Mouse (Mus musculus) hindbrain, embryonic 16.5 days (tissue): ENCODE results near the gene Galk2. TPM values are rescaled to one million over a fixed set of nuclear protein-coding genes. Genes with fewer than 3 reads are reported as not detected.
A peak's percentile ranks its signal among the peaks of the same experiment; 100 is the strongest.

Experiments used
- ATAC-seq: fragments of 200-750 bp; cut with Nextera tagmentation; 2 replicates; pipeline ENCODE4 v1.8.0; 2017; ENCODE audit warnings: moderate TSS enrichment, moderate library complexity
- H3K27ac ChIP-seq: fragments of 300-500 bp; sonication (generic); 2 replicates; pipeline ENCODE4 v1.5.1; 2014; ENCODE audit warnings: low read depth, mild to moderate bottlenecking, control low read depth, low read length, moderate library complexity
- H3K27me3 ChIP-seq: fragments of 300-500 bp; sonication (generic); replicated peaks from 2 replicates; pipeline ENCODE4 v1.6.1; 2014; ENCODE audit warnings: low read length; ENCODE audit not compliant: control insufficient read depth, insufficient read depth
- H3K36me3 ChIP-seq: fragments of 300-500 bp; sonication (generic); 2 replicates; pipeline ENCODE4 v1.6.1; 2014; ENCODE audit warnings: mild to moderate bottlenecking, low read length, moderate library complexity, mixed read lengths; ENCODE audit not compliant: control insufficient read depth, insufficient read depth
- H3K4me1 ChIP-seq: fragments of 300-500 bp; sonication (generic); 2 replicates; pipeline ENCODE4 v1.6.1; 2014; ENCODE audit warnings: low read depth, low read length; ENCODE audit not compliant: control insufficient read depth, insufficient read depth
- H3K4me2 ChIP-seq: fragments of 300-500 bp; sonication (generic); 2 replicates; pipeline ENCODE4 v1.6.1; 2014; ENCODE audit warnings: mild to moderate bottlenecking, low read length, control low read depth, moderate library complexity
- H3K4me3 ChIP-seq: fragments of 300-500 bp; sonication (generic); 2 replicates; pipeline ENCODE4 v1.5.1; 2014; ENCODE audit warnings: mild to moderate bottlenecking, low read length, control low read depth, moderate library complexity
- H3K9ac ChIP-seq: fragments of 300-500 bp; sonication (generic); 2 replicates; pipeline ENCODE4 v1.6.1; 2014; ENCODE audit warnings: low read depth, mild to moderate bottlenecking, control low read depth, low read length, moderate library complexity
- H3K9me3 ChIP-seq: fragments of 300-500 bp; sonication (generic); 2 replicates; pipeline ENCODE4 v1.6.1; 2014; ENCODE audit warnings: mild to moderate bottlenecking, low read length, moderate library complexity; ENCODE audit not compliant: control insufficient read depth
- WGBS: fragments of 180-500 bp; shearing (Covaris S2); extraction: QIAGEN DNeasy Blood & Tissue Kit; methylation state at CpG from one replicate; pipeline ENCODE4 v1.1.7; 2014; 5-methylcytosine and 5-hydroxymethylcytosine counted together
- polyA plus RNA-seq: library from polyadenylated mRNA; unstranded; fragments of >200 nt; fragmentation: Nextera tagmentation; extraction: Ambion mirVana; gene quantifications from 2 replicates; pipeline ENCODE4 v1.2.1, GENCODE M21; 2015

The Galk2 gene
- polyA plus RNA-seq, 1 experiment from 2014 or later = 35.1 TPM

GRCm38 (mm10) chr2:125885891-125886576 is 27.1 kb downstream of the Galk2 start:
- H3K4me3 ChIP-seq = no peak overlapping the region
- no peak overlapping the region for H3K9ac ChIP-seq
- H3K9me3 ChIP-seq = no peaks in the 10 kb centered on the region
- H3K27me3 ChIP-seq = no peaks in the 10 kb centered on the region
- 0 out of 2 replicates have a peak, but pooled peaks have one; percentile 14 for ATAC-seq
- WGBS = 68% methylated on average over 4 of the region's 4 CpGs
- no peak overlapping the region for H3K27ac ChIP-seq
- no peaks in the 10 kb centered on the region for H3K36me3 ChIP-seq
- H3K4me2 ChIP-seq = no peak overlapping the region
- H3K4me1 ChIP-seq = no peaks in the 10 kb centered on the region

- 42% methylated on average over 6 of the region's 6 CpGs for WGBS
- ATAC-seq = no peak
- Histone ChIP-seq H3K4me2 (no peak overlapping the region), H3K27ac (no peak overlapping the region), H3K9me3 (no peaks in the 10 kb centered on the region), H3K36me3 (no peaks in the 10 kb centered on the region), H3K4me1 (no peaks in the 10 kb centered on the region), H3K4me3 (no peak overlapping the region), H3K9ac (no peak overlapping the region), H3K27me3 (no peaks in the 10 kb centered on the region)
Measured at GRCm38 (mm10) chr2:125893096-125893495, 34.2 kb downstream of the Galk2 start.

- no peak overlapping the region for H3K9ac ChIP-seq
- no peak overlapping the region for H3K27ac ChIP-seq
- no peaks in the 10 kb centered on the region for H3K9me3 ChIP-seq
- 81% methylated on average over 4 of the region's 4 CpGs for WGBS
- H3K36me3 ChIP-seq = no peaks in the 10 kb centered on the region
- ATAC-seq = no peak
- H3K4me1 ChIP-seq = no peaks in the 10 kb centered on the region
- H3K4me3 ChIP-seq = no peak overlapping the region
- H3K4me2 ChIP-seq = no peak overlapping the region
- H3K27me3 ChIP-seq = no peaks in the 10 kb centered on the region
Measured at GRCm38 (mm10) chr2:125895099-125895498, 36.2 kb downstream of the Galk2 start.

GRCm38 (mm10) chr2:125896355-125896754 is 37.4 kb downstream of the Galk2 start:
- H3K9me3 ChIP-seq = no peaks in the 10 kb centered on the region
- H3K27me3 ChIP-seq = no peaks in the 10 kb centered on the region
- WGBS = 99% methylated on average over 3 of the region's 3 CpGs
- no peak overlapping the region for H3K4me3 ChIP-seq
- no peaks in the 10 kb centered on the region for H3K4me1 ChIP-seq
- H3K36me3 ChIP-seq = no peaks in the 10 kb centered on the region
- ATAC-seq = no peak
- H3K27ac ChIP-seq = no peak overlapping the region
- H3K9ac ChIP-seq = no peak overlapping the region
- no peak overlapping the region for H3K4me2 ChIP-seq

- Histone ChIP-seq H3K27ac (no peak overlapping the region), H3K4me2 (no peak overlapping the region), H3K27me3 (no peaks in the 10 kb centered on the region), H3K36me3 (no peaks in the 10 kb centered on the region), H3K9me3 (no peaks in the 10 kb centered on the region), H3K4me1 (no peaks in the 10 kb centered on the region), H3K4me3 (no peak overlapping the region), H3K9ac (no peak overlapping the region)
- WGBS = 87% methylated on average over 6 of the region's 6 CpGs
- ATAC-seq = no peak
Measured at GRCm38 (mm10) chr2:125900797-125901410, 42.0 kb downstream of the Galk2 start.

- Histone ChIP-seq H3K4me1 (no peaks in the 10 kb centered on the region), H3K27me3 (no peaks in the 10 kb centered on the region), H3K9me3 (no peaks in the 10 kb centered on the region), H3K27ac (no peak overlapping the region), H3K4me2 (no peak overlapping the region), H3K4me3 (no peak overlapping the region), H3K9ac (no peak overlapping the region), H3K36me3 (no peaks in the 10 kb centered on the region)
- no peak for ATAC-seq
- 83% methylated on average over 3 of the region's 3 CpGs for WGBS
Measured at GRCm38 (mm10) chr2:125901426-125901825, 42.5 kb downstream of the Galk2 start.

GRCm38 (mm10) chr2:125906407-125907066 is 47.6 kb downstream of the Galk2 start:
- H3K36me3 ChIP-seq = no peaks in the 10 kb centered on the region
- 82% methylated on average over 4 of the region's 4 CpGs for WGBS

GRCm38 (mm10) chr2:125907580-125908255 is 48.8 kb downstream of the Galk2 start:
- 87% methylated on average over 4 of the region's 4 CpGs for WGBS
- no peak overlapping the region for H3K4me3 ChIP-seq
- no peak for ATAC-seq

More at GRCm38 (mm10) chr2:125906407-125907066, 47.6 kb downstream of the Galk2 start:
- Histone ChIP-seq H3K9me3 (no peaks in the 10 kb centered on the region), H3K9ac (no peak overlapping the region), H3K27me3 (no peaks in the 10 kb centered on the region), H3K4me1 (no peaks in the 10 kb centered on the region), H3K4me3 (no peak overlapping the region), H3K4me2 (no peak overlapping the region), H3K27ac (no peak overlapping the region)
- no peak for ATAC-seq

GRCm38 (mm10) chr2:125914167-125914566 is 55.3 kb downstream of the Galk2 start:
- H3K9ac ChIP-seq = no peak overlapping the region
- no peaks in the 10 kb centered on the region for H3K36me3 ChIP-seq
- no peak for ATAC-seq
- no peaks in the 10 kb centered on the region for H3K9me3 ChIP-seq
- WGBS = 74% methylated on average over 1 of the region's 1 CpGs
- H3K4me1 ChIP-seq = no peaks in the 10 kb centered on the region
- H3K27ac ChIP-seq = no peak overlapping the region
- H3K27me3 ChIP-seq = no peaks in the 10 kb centered on the region
- H3K4me3 ChIP-seq = no peak overlapping the region
- H3K4me2 ChIP-seq = no peak overlapping the region

More at GRCm38 (mm10) chr2:125907580-125908255, 48.8 kb downstream of the Galk2 start:
- H3K27ac ChIP-seq = no peak overlapping the region
- no peaks in the 10 kb centered on the region for H3K9me3 ChIP-seq
- H3K27me3 ChIP-seq = no peaks in the 10 kb centered on the region
- no peak overlapping the region for H3K9ac ChIP-seq
- H3K4me2 ChIP-seq = no peak overlapping the region
- no peaks in the 10 kb centered on the region for H3K4me1 ChIP-seq
- no peaks in the 10 kb centered on the region for H3K36me3 ChIP-seq
